Mouse (Mus musculus) right cerebral cortex, postnatal 36 days (tissue): ENCODE results near the gene H2-Q2.
"Not testable (repeated sequence)": the region's sequence is repeated elsewhere in the genome, so short reads cannot be mapped to it uniquely, and the experiment has no call there.

Source experiments
- DNase-seq, 2 experiments: peaks; one replicate each; pipeline ENCODE4 v3.0.0; 2022; ENCODE audit warnings: low spot score in 2 of 2, mixed read lengths in 1 of 2

Gene H2-Q2

DNA sequence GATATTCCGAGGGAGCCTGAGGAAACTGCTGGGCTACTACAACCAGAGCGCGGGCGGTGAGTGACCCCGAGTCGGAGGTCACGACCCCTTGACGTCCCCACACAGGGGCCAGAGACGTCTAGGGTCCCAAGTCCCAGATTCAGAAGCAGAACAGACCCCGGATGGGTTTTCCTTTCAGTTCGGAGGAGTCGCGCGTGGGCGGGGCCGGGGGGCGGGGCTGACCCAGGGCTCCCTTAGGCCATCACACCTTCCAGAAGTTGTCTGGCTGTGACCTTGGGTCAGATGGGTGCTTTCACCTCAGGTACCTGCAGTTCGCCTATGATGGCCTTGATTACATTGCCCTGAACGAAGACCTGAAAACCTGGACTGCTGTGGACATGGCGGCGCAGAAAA is 17.4 kb downstream of the H2-Q2 start:
- no peak for DNase-seq

DNA sequence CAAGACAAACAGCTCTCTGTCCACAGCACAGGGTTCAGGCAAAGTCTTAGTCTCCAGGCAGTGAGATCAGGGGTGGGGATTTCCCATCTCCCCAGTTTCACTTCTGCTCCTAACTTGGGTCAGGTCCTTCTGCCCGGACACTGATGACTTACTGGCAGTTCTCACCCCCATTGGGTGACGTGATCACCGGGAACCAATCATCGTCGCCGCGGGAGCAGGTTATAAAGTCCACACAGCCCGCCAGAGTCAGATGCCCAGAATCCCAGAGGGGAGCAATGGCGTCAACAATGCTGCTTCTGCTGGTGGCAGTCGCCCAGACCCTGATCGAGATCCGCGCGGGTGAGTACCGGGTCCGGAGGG is 37.3 kb downstream of the H2-Q2 start, which contains the start of gene H2-Q4:
Gene H2-Q4 (plus strand): TSS at position 249 of the 360 bp plus-strand sequence.
- peak; percentile 57 to 67 for DNase-seq

DNA sequence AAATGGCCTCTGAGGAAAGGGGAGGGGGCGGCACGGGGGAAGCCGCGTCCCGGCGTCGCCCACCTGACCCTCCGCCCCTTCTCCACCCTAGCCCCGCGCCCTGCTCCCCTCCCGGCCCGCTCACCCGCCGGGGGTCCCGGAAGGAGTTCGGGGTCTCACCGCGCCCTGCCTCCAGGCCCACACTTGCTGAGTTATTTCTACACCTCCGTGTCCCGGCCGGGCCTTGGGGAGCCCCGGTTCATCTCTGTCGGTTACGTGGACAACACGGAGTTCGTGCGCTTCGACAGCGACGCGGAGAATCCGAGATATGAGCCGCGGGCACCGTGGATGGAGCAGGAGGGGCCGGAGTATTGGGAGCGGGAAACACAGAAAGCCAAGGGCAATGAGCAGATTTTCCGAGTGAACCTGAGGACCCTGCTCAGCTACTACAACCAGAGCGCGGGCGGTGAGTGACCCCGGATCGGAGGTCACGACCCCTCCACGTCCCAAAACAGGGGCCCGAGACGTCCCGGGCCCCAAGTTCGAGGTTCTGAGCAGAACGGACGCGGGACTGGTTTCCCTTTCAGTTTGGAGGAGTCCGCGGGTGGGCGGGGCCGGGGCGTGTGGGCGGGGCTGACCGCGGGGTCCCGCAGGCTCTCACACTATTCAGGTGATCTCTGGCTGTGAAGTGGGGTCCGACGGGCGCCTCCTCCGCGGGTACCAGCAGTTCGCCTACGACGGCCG is 37.8 kb downstream of the H2-Q2 start:
- DNase-seq: no peak

DNA sequence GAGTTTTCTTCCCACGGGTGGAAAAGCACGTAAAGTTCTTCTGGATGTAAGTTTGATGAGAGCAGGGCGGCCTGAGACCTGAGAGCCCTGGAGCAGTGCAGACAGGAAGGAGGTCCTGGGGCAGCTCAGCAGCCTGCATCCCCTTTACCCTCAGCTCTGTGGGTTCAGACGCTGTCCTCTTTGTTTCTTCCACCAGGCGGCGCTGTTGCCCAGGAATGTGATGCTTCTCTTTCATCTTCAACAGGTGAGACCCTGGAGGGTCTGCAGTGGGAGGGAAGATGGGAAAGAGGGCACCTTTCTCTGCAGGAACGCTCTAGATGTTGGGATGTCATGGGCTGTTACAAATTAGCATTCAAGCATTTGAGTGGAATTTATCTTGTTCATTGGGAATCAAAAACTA is 47.8 kb downstream of the H2-Q2 start:
- DNase-seq: not testable (repeated sequence)

DNA sequence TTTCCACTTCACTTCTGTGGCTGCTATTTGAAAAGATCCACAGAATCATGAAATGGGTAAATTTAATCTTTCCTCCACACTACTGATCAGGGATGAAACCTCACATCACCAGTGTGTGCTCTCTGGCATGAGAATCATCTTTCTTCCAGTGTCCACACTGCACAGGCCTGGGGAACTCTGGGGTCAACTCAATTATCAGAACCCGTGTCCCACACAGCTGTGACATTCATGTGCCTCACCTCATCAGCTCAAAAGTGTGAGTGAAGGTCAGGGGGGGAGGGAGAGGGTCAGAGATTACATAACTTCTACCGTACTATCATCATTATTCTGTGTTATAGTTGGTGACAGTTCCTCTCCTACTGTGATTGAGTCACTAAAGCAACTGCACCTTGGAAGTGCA is 50.6 kb downstream of the H2-Q2 start:
- DNase-seq: not testable (repeated sequence)

DNA sequence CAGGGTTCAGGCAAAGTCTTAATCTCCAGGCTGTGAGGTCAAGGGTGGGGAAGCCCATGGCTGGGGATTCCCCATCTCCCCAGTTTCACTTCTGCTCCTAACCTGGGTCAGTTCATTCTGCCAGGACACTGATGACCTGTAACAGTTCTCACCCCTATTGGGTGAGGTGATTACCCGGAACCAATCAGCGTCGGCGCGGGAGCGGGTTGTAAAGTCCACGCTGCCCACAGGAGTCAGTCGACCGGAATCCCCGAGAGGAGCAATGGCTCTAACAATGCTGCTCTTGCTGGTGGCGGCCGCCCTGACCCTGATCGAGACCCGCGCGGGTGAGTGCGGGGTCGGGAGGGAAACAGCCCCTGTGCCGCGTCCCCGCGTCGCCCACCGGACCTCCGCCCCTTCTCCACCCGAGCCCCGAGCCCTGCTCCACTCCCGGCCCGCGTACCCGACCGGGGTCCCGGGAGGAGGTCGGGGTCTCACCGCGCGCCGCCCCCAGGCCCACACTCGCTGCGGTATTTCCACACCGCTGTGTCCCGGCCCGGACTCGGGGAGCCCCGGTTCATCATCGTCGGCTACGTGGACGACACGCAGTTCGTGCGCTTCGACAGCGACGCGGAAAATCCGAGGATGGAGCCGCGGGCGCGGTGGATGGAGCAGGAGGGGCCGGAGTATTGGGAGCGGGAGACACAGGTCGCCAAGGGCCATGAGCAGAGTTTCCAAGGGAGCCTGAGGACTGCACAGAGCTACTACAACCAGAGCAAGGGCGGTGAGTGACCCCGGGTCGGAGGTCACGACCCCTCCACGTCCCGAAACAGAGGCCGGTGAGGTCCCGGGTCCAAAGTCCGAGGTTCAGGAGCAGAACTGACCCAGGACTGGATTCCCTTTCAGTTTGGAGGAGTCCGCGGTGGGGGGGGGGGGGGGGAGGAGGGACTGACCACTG is 52.1 kb downstream of the H2-Q2 start:
- DNase-seq: not testable (repeated sequence)
